Mouse (Mus musculus) kidney, postnatal 0 days (tissue): ENCODE data around the gene Odf3l2. TPM values are rescaled to one million over a fixed set of nuclear protein-coding genes. Genes with fewer than 3 reads are reported as not detected.

Source experiments
- ATAC-seq: fragments of 200-750 bp; cut with Nextera tagmentation; replicated peaks from 2 replicates; pipeline ENCODE4 v1.8.0; 2017; ENCODE audit warnings: low read depth, moderate number of reproducible peaks, moderate TSS enrichment, moderate library complexity; ENCODE audit not compliant: low FRiP score
- DNase-seq: peaks from one replicate; pipeline ENCODE4 v3.0.0-alpha.2; 2016; ENCODE audit warnings: low spot score
- H3K27ac ChIP-seq: fragments of 300-500 bp; sonication (generic); 2 replicates; pipeline ENCODE4 v1.5.1; 2014; ENCODE audit warnings: mild to moderate bottlenecking
- H3K27me3 ChIP-seq: fragments of 300-500 bp; sonication (generic); 2 replicates; pipeline ENCODE4 v1.6.1; 2014; ENCODE audit warnings: low read length, mixed read lengths; ENCODE audit not compliant: insufficient read depth
- H3K36me3 ChIP-seq: fragments of 300-500 bp; sonication (generic); 2 replicates; pipeline ENCODE4 v1.6.1; 2014; ENCODE audit warnings: low read length, mixed read lengths; ENCODE audit not compliant: insufficient read depth
- H3K4me1 ChIP-seq: fragments of 300-500 bp; sonication (generic); replicated peaks from 2 replicates; pipeline ENCODE4 v1.6.1; 2014; ENCODE audit warnings: antibody characterized with exemption, low read length, mixed read lengths; ENCODE audit not compliant: insufficient read depth
- H3K4me2 ChIP-seq: fragments of 300-500 bp; sonication (generic); 2 replicates; pipeline ENCODE4 v1.6.1; 2014; ENCODE audit warnings: mild to moderate bottlenecking, low read length, moderate library complexity, mixed read lengths
- H3K4me3 ChIP-seq: fragments of 300-500 bp; sonication (generic); replicated peaks from 2 replicates; pipeline ENCODE4 v1.5.1; 2014; ENCODE audit warnings: low read depth, low read length
- H3K9ac ChIP-seq: fragments of 300-500 bp; sonication (generic); 2 replicates; pipeline ENCODE4 v1.6.1; 2014; ENCODE audit warnings: low read depth, low read length
- H3K9me3 ChIP-seq: fragments of 300-500 bp; sonication (generic); replicated peaks from 2 replicates; pipeline ENCODE4 v1.6.1; 2016; ENCODE audit warnings: low read length, inconsistent platforms, mixed read lengths
- CTCF ChIP-seq: IDR thresholded peaks from 2 replicates; pipeline ENCODE4 v1.5.1; 2016; ENCODE audit warnings: antibody characterized with exemption, low read depth, mild to moderate bottlenecking, moderate library complexity
- WGBS: fragments of 180-500 bp; shearing (Covaris S2); extraction: QIAGEN DNeasy Blood & Tissue Kit; methylation state at CpG from one replicate; pipeline ENCODE4 v1.1.7; 2014; 5-methylcytosine and 5-hydroxymethylcytosine counted together
- polyA plus RNA-seq: library from polyadenylated mRNA; unstranded; fragments of >200 nt; fragmentation: Nextera tagmentation; extraction: Ambion mirVana; gene quantifications from 2 replicates; pipeline ENCODE4 v1.2.1, GENCODE M21; 2015

Gene Odf3l2
- polyA plus RNA-seq, 1 experiment from 2014 or later, result not detected

DNA sequence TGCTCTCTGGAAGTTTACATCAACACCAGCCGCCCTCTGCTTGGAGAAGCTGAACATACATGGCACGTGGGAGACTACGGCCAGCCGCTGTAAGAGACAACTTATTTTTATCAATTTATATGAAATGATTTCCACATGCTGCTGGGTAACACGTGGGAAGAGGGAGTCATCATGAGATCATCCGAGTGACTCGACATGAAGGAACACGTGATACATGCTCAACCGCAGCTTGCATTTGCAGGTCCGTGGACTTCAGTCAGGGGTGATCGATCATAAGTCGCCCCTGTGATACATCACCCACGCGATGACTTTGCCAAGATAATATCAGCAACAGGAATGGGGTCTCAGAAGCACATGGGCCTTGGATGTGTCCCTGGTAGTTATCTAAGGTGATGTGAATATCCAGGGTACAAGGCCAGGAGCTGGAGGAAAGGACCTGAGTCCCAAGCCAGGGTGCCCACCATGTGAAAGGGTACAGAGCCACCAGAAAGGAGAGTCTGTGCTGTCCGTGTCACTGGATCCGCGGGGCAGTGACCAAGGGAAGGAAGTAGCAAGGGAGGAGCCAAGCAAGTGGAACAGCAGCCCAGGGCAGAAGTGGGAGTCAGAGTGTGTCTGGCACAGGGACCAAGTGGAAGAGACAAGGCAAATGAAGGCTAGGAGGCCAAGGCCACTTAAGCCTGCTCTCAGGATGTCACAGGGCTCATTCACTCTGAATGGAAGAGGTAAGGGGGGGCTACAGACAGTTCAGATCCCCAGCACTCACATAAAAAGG, 12.3 kb downstream of the Odf3l2 start:
- 49% methylated on average over 17 of the region's 17 CpGs for WGBS
- Histone ChIP-seq H3K27ac (no peak overlapping the region; the same call in 1 of the 2 replicates), H3K4me1 (peaks cover 4% of the 10 kb centered on the region; the same call in 1 of the 2 replicates), H3K4me3 (no peak overlapping the region), H3K9ac (no peak overlapping the region), H3K27me3 (no peaks in the 10 kb centered on the region), H3K4me2 (no peak overlapping the region), H3K36me3 (no peaks in the 10 kb centered on the region), H3K9me3 (no peaks in the 10 kb centered on the region)
- peak; percentile 42 for DNase-seq
- no peak for TF ChIP-seq CTCF
- 0 out of 2 replicates have a peak, but pooled peaks have one; percentile 33 for ATAC-seq

DNA sequence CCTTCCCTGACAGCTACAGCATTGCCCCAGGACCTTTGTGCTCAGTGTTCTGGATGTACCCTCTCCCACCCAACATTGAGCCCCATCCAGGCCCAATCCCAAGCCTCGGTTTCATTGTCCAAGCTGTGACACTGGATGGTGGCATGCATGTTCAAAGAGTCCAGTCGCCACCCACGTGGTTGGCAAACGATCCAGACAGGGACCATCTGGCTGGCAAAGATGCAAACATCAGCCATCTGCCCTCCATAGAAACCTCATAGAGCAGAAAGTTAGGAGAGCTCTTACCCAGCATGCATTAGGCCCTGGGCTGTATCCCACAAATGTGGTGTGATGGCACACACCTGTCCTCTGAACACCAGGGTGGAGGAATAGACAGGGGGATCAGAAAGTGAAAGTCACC, 14.1 kb downstream of the Odf3l2 start:
- Histone ChIP-seq H3K9me3 (no peaks in the 10 kb centered on the region), H3K27ac (no peak overlapping the region), H3K36me3 (no peaks in the 10 kb centered on the region), H3K27me3 (no peaks in the 10 kb centered on the region), H3K4me3 (no peak overlapping the region), H3K9ac (no peak overlapping the region), H3K4me2 (no peak overlapping the region), H3K4me1 (no peaks in the 10 kb centered on the region)
- ATAC-seq (no peak), DNase-seq (no peak)
- TF ChIP-seq CTCF, result no peak
- WGBS, result 73% methylated on average over 4 of the region's 4 CpGs

DNA sequence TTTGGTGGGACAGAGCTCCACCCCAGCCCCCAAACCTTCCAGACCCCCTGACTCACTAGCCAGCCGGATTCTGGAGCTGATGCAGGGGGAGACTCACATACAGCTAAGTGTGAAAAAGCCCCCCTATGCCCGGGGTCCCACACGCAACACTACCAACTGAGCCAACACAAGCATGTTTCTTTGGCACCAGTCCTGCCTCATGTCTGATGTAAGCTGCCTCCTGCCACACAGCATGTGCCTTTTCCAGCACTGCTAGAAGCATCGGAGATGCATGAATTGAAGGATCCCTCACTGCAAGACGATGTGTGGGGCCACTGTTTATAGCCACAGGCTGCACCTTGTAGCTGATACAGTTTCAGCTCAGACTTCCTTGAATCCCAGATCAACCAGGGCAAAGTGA, 17.2 kb downstream of the Odf3l2 start:
- no peak for TF ChIP-seq CTCF
- DNase-seq (no peak), ATAC-seq (no peak)
- 88% methylated on average over 5 of the region's 5 CpGs for WGBS
- Histone ChIP-seq H3K27me3 (no peaks in the 10 kb centered on the region), H3K36me3 (no peaks in the 10 kb centered on the region), H3K9ac (no peak overlapping the region), H3K9me3 (no peaks in the 10 kb centered on the region), H3K4me3 (no peak overlapping the region), H3K4me1 (no peaks in the 10 kb centered on the region), H3K27ac (no peak overlapping the region), H3K4me2 (no peak overlapping the region)

DNA sequence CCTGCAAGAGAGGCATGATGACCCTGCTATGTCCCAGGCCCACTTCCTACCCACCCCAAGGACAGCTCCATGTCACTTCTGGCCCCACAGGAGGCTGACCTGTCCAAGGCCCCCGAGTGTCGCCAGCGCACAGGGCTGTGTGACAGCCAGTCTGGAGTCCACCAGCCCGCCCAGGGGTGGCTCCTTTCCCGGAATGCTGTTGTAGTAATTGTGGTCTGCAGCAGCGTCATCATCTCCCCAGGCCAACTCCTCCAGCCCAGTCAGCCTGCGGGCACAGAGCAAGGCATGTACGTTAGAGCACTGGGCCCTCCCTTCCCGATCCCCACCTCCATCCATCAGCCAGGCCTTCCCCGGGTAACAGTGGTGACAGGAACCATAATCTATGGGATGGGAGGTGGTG, 19.4 kb downstream of the Odf3l2 start:
- H3K9me3 ChIP-seq, result no peaks in the 10 kb centered on the region
- H3K36me3 ChIP-seq, result no peaks in the 10 kb centered on the region
- H3K4me3 ChIP-seq, result no peak overlapping the region
- no peak for DNase-seq
- H3K27me3 ChIP-seq, result no peaks in the 10 kb centered on the region
- H3K4me1 ChIP-seq, result no peaks in the 10 kb centered on the region
- no peak overlapping the region for H3K27ac ChIP-seq
- 77% methylated on average over 10 of the region's 10 CpGs for WGBS
- TF ChIP-seq CTCF, result no peak
- H3K4me2 ChIP-seq, result no peak overlapping the region
- no peak for ATAC-seq
- no peak overlapping the region for H3K9ac ChIP-seq

DNA sequence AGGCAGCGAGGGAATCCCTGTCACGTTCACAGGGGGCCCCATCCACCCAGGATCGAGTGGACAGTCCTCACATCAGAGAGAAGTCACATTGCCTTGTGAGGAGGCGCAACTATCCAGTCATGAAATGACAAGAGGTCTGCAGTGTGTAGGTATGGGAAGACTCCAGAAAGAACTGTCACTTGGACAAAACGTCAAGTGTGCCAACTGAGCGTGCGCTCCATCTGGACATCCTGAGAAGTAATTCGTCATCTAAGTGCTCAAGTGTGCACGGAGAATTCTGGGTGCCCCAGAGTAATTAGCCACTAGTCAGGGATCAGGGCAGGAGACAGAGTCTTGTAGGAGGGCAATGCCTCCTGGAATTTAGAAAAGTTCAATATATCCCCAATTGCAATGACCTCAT, 20.1 kb downstream of the Odf3l2 start:
- Histone ChIP-seq H3K27me3 (no peaks in the 10 kb centered on the region), H3K9me3 (no peaks in the 10 kb centered on the region), H3K4me3 (no peak overlapping the region), H3K36me3 (no peaks in the 10 kb centered on the region), H3K4me1 (no peaks in the 10 kb centered on the region), H3K27ac (no peak overlapping the region), H3K4me2 (no peak overlapping the region), H3K9ac (no peak overlapping the region)
- TF ChIP-seq CTCF, result no peak
- ATAC-seq, result no peak
- WGBS, result 73% methylated on average over 9 of the region's 9 CpGs
- no peak for DNase-seq

DNA sequence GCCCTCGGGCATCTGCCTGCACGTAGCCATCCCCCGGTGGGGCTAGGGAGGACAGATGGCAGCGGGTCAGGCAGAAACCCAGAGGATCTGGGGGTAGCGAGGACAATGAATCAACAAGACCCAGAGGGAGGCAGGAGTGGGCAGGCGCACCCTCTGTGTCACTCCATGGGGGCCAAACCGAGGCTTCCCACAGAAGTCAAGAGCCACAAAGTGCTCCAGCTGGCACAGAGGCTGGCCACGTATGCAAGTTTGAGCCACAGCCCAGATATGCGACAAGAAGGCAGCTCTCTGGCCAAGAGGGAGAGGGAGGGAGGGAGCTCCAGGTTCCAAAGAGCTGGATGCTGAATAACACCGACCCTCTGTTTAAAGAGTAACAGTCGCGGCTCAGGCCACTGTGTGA, 21.6 kb downstream of the Odf3l2 start:
- no peak for TF ChIP-seq CTCF
- no peak overlapping the region for H3K9ac ChIP-seq
- no peak for ATAC-seq
- no peak overlapping the region for H3K27ac ChIP-seq
- no peaks in the 10 kb centered on the region for H3K4me1 ChIP-seq
- no peak for DNase-seq
- H3K4me3 ChIP-seq, result no peak overlapping the region
- no peaks in the 10 kb centered on the region for H3K27me3 ChIP-seq
- no peaks in the 10 kb centered on the region for H3K36me3 ChIP-seq
- WGBS, result 69% methylated on average over 12 of the region's 12 CpGs
- no peak overlapping the region for H3K4me2 ChIP-seq
- no peaks in the 10 kb centered on the region for H3K9me3 ChIP-seq
